In the genomic region with DNA sequence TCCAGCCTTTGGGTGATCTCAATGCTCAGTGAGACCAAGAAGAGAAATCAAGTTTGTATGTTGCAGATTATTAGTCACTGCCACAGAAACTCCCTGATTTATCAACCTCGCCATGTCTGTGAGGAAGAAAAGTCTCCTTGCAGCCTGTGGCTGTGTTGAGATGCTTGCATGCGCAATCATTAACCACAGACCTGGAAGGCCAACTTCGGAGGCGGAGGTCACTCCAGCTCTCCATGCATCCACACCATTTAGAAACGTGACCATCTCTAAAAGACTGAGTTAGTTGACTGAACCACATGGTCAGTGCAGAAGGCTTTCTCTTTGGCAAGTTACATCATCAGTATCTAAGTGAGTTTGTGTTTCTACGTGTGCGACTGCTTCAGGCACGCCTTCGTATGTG, we compare ENCODE assay signal across 19 mouse cellular contexts.
A peak's percentile ranks its signal among the peaks of the same experiment; 100 is the strongest.
DNase-seq lines count a peak whose midpoint lies in the region; ATAC-seq and TF ChIP-seq lines count a peak whose summit lies in the region.
"Had no signal": no experiment of that assay in that cellular context is flagged by ENCODE, and none has a peak within 500 bp of the region (broad histone marks: within the 10 kb centered on the region; RNA-seq: fewer than 3 reads in every experiment).

No protein-coding gene starts in this region.

- POLR2A ChIA-PET in Patski (lab: Charles Lee) = no interaction called here

- TF ChIP-seq POLR2A in kidney, adult 2 months (IDR thresholded peaks at IDR 0.05; ENCODE audit: low read depth, low read length) = no peak

- no peaks in the 10 kb centered on the region for H3K36me3 ChIP-seq in kidney, adult 2 months (ENCODE audit: control insufficient read depth, insufficient read depth, low read length)
- H3K36me3 ChIP-seq in kidney, embryonic 16.5 days (ENCODE audit: insufficient read depth, low read length) = no peaks in the 10 kb centered on the region
- no peaks in the 10 kb centered on the region for H3K36me3 ChIP-seq in forebrain, postnatal 0 days (ENCODE audit: insufficient read depth)
- H3K36me3 ChIP-seq: embryonic facial prominence, embryonic 10.5 days; heart, embryonic 10.5 days; hindbrain, embryonic 12.5 days had no signal

- CTCF ChIA-PET in Patski (lab: Charles Lee) = no interaction called here

- H3K27ac ChIP-seq in kidney, adult 2 months (ENCODE audit: insufficient read depth, low read depth, low read length) = no peak overlapping the region
- H3K27ac ChIP-seq in kidney, embryonic 16.5 days (ENCODE audit: low read length) = no peak overlapping the region
- H3K27ac ChIP-seq in forebrain, postnatal 0 days (ENCODE audit: low read depth, low read length) = no peak overlapping the region
- H3K27ac ChIP-seq: embryonic facial prominence, embryonic 10.5 days; forebrain, embryonic 13.5 days; gastrocnemius, adult 2 months; heart, embryonic 10.5 days; hindbrain, embryonic 12.5 days had no signal

- H3K9me3 ChIP-seq in kidney, embryonic 16.5 days (ENCODE audit: low read length) = no peaks in the 10 kb centered on the region
- no peaks in the 10 kb centered on the region for H3K9me3 ChIP-seq in forebrain, postnatal 0 days (ENCODE audit: low read length)
- H3K9me3 ChIP-seq: forebrain, embryonic 13.5 days; heart, embryonic 10.5 days; hindbrain, embryonic 12.5 days had no signal

- H3K27me3 ChIP-seq in kidney, adult 2 months (replicated peaks; ENCODE audit: control insufficient read depth, insufficient read depth, low read length) = no peaks in the 10 kb centered on the region
- no peaks in the 10 kb centered on the region for H3K27me3 ChIP-seq in kidney, embryonic 16.5 days (ENCODE audit: insufficient read depth, low read length)
- H3K27me3 ChIP-seq in Patski = no peaks in the 10 kb centered on the region
- no peaks in the 10 kb centered on the region for H3K27me3 ChIP-seq in forebrain, postnatal 0 days (ENCODE audit: insufficient read depth, low read length)
- H3K27me3 ChIP-seq: forebrain, embryonic 13.5 days; hindbrain, embryonic 12.5 days had no signal

- 64% methylated on average over 9 of the region's 9 CpGs for WGBS in kidney, adult 2 months
- WGBS in kidney, embryonic 16.5 days = 76% methylated on average over 9 of the region's 9 CpGs
- 94% methylated on average over 9 of the region's 9 CpGs for WGBS in forebrain, postnatal 0 days

- H3K4me3 ChIP-seq in kidney, adult 2 months (ENCODE audit: insufficient read depth, low read depth, low read length) = no peak overlapping the region
- H3K4me3 ChIP-seq in kidney, embryonic 16.5 days (ENCODE audit: low read length) = no peak overlapping the region
- no peak overlapping the region for H3K4me3 ChIP-seq in forebrain, postnatal 0 days (ENCODE audit: low read depth, low read length)
- H3K4me3 ChIP-seq: embryonic facial prominence, embryonic 10.5 days; forebrain, embryonic 13.5 days; gastrocnemius, adult 2 months; heart, embryonic 10.5 days; hindbrain, embryonic 12.5 days had no signal

- H3K9ac ChIP-seq in kidney, embryonic 16.5 days (replicated peaks; ENCODE audit: low read length) = no peak overlapping the region
- H3K9ac ChIP-seq in forebrain, postnatal 0 days = no peak overlapping the region
- H3K9ac ChIP-seq: forebrain, embryonic 13.5 days; hindbrain, embryonic 12.5 days had no signal

- no peaks in the 10 kb centered on the region for H3K4me1 ChIP-seq in kidney, adult 2 months (ENCODE audit: control insufficient read depth, insufficient read depth, low read length)
- H3K4me1 ChIP-seq in kidney, embryonic 16.5 days (ENCODE audit: insufficient read depth, low read length) = no peaks in the 10 kb centered on the region
- no peaks in the 10 kb centered on the region for H3K4me1 ChIP-seq in forebrain, postnatal 0 days (ENCODE audit: insufficient read depth)

- in situ Hi-C loops in Patski (cut with MboI; ENCODE audit: low pct_unique_long_range_greater_than_20kb) = no loop called here

- no peak overlapping the region for H3K4me2 ChIP-seq in kidney, embryonic 16.5 days (replicated peaks; ENCODE audit: low read depth, low read length)
- no peak overlapping the region for H3K4me2 ChIP-seq in forebrain, postnatal 0 days (ENCODE audit: low read depth)
- H3K4me2 ChIP-seq: forebrain, embryonic 13.5 days; hindbrain, embryonic 12.5 days had no signal

- ATAC-seq in kidney, embryonic 16.5 days (ENCODE audit: low FRiP score, low TSS enrichment) = no peak; the same call in 1 of the 2 replicates
- no peak for ATAC-seq in Patski
- no peak for ATAC-seq in forebrain, postnatal 0 days
- ATAC-seq: forebrain, embryonic 13.5 days had no signal

- TF ChIP-seq CTCF in kidney, adult 2 months (conservative IDR thresholded peaks at IDR 0.05; ENCODE audit: insufficient read depth, insufficient read length, low read depth, low read length) = no peak
- no peak for TF ChIP-seq CTCF in Patski (IDR thresholded peaks at IDR 0.05)
- TF ChIP-seq CTCF in forebrain, postnatal 0 days (IDR thresholded peaks at IDR 0.05; ENCODE audit: low read depth) = no peak

- DNase-seq in kidney, adult 2 months = peak; percentile 70
- peak; percentile 20 for DNase-seq in Patski (ENCODE audit: low read depth, low spot score)
- peak; percentile 14 for DNase-seq in kidney, postnatal 10 days
- peak; percentile 11 to 20 for DNase-seq in kidney, postnatal 4 days
- DNase-seq in forebrain, postnatal 0 days = no peak
- DNase-seq in heart, adult 18-20 months = no peak
- DNase-seq: adrenal gland, adult 8-10 months; adrenal gland, postnatal 36 days; cerebellum, adult 2 months; cerebellum, postnatal 10 days; gastrocnemius, adult 2 months; gastrocnemius, postnatal 25 days; heart, postnatal 10 days; heart, postnatal 4 days had no signal

Comparison
In these comparisons a context has a peak if more than half of its experiments do, and no peak if none do; other contexts are left out.
1. DNase-seq: peak in kidney, adult 2 months (single experiment), Patski (single experiment), kidney, postnatal 10 days (single experiment) and kidney, postnatal 4 days (2 of 2); none in forebrain, postnatal 0 days (single experiment) and heart, adult 18-20 months (0 of 2).